Mouse (Mus musculus) bone marrow macrophage, adult 2 months (primary cell): ENCODE measurements around the gene AC129217.1. TPM values are rescaled to one million over a fixed set of nuclear protein-coding genes. Genes with fewer than 3 reads are reported as not detected.
"Not testable (repeated sequence)": the region's sequence is repeated elsewhere in the genome, so short reads cannot be mapped to it uniquely, and the experiment has no call there.

Experiments used
- H3K27ac ChIP-seq: 2 replicates; pipeline ENCODE4 v1.5.1; 2012; ENCODE audit warnings: low read depth, low read length; ENCODE audit not compliant: insufficient read depth
- H3K4me1 ChIP-seq: 2 replicates; pipeline ENCODE4 v1.6.1; 2012; ENCODE audit warnings: low read length; ENCODE audit not compliant: control insufficient read depth, insufficient read depth
- H3K4me3 ChIP-seq: 2 replicates; pipeline ENCODE4 v1.5.1; 2012; ENCODE audit warnings: mild to moderate bottlenecking, low read length, moderate library complexity; ENCODE audit not compliant: insufficient read depth
- CTCF ChIP-seq: IDR thresholded peaks from 2 replicates; pipeline ENCODE4 v1.5.1; 2012; ENCODE audit warnings: low read depth, mild to moderate bottlenecking, low read length, moderate library complexity
- POLR2A ChIP-seq: IDR thresholded peaks from 2 replicates; pipeline ENCODE4 v1.6.1; 2012; ENCODE audit warnings: mild to moderate bottlenecking, low read depth, low read length, borderline replicate concordance
- polyA plus RNA-seq: library from polyadenylated mRNA; stranded (reverse); fragments of >200 nt; gene quantifications from 2 replicates; pipeline ENCODE4 v1.2.4, GENCODE M21; 2012; ENCODE audit not compliant: missing spikeins, insufficient read depth, insufficient read length

The AC129217.1 gene
- polyA plus RNA-seq, 1 experiment, result 59.2 TPM

- TF ChIP-seq POLR2A (no peak), CTCF (no peak)
- H3K4me1 ChIP-seq, result peaks cover 2% of the 10 kb centered on the region; the same call in 1 of the 2 replicates
- no peak overlapping the region for H3K4me3 ChIP-seq
- no peak overlapping the region for H3K27ac ChIP-seq
Observed at GRCm38 (mm10) chr19:8864265-8864664, 34.7 kb downstream of the AC129217.1 start.

DNA sequence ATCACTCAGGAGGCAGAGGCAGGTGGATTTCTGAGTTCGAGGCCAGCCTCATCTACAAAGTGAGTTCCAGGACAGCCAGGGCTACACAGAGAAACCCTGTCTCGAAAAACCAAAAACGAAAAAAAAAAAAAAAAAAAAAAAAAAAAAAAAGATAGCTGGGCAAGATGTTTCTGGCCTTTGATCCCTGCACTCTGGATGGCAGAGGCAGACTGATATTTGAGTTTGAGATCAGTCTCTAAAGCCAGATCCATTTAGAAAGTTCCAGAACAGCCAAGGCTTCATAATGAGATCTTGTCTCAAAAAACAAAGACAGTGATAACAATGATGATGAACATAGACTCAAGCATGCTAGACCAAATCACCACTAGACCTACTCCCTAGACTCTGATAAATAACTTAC, 40.8 kb downstream of the AC129217.1 start:
- not testable (repeated sequence) for H3K4me3 ChIP-seq, H3K27ac ChIP-seq
- H3K4me1 ChIP-seq, result peaks cover 13% of the 10 kb centered on the region

DNA sequence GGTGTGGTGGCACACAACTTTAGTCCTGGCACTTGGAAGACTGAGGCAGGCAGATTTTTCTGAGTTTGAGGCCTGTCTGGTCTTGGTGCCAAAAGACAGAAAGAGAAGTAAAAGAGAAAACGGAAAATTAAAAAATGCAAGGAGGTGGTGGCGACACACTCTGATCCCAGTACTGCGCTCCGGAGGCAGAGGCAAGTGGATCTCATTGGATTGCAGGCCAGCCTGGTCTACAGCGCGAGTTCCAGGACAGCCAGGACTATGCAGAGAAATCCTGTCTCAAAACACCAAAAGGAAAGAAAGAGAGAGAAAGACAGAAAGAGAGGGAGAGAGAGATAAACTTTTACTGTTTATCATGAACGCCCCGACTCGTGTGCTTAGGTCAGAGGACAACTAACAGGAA, 41.3 kb downstream of the AC129217.1 start:
- Histone ChIP-seq H3K4me3 (peak overlapping the region; percentile 98), H3K4me1 (peaks cover 13% of the 10 kb centered on the region), H3K27ac (peak overlapping the region; percentile 60)
- no peak for TF ChIP-seq CTCF
- TF ChIP-seq POLR2A, result no peak

- Histone ChIP-seq H3K27ac (peak within 1 kb of the TSS; percentile 74), H3K4me3 (peak within 1 kb of the TSS; percentile 98), H3K4me1 (peaks cover 13% of the 10 kb centered on the region)
- TF ChIP-seq CTCF, result no peak
- 0 out of 2 replicates have a peak, but pooled peaks have one; percentile 50 for TF ChIP-seq POLR2A
Observed at GRCm38 (mm10) chr19:8871267-8872186, 42.0 kb downstream of the AC129217.1 start, which contains the start of gene Ubxn1. Gene Ubxn1, plus strand, starts transcription at chr19:8871496.

GRCm38 (mm10) chr19:8872266-8872840, 42.8 kb downstream of the AC129217.1 start:
- H3K4me3 ChIP-seq, result peak overlapping the region; percentile 98
- TF ChIP-seq POLR2A (no peak), CTCF (no peak)
- peak overlapping the region; percentile 74 for H3K27ac ChIP-seq
- H3K4me1 ChIP-seq, result peaks cover 13% of the 10 kb centered on the region

DNA sequence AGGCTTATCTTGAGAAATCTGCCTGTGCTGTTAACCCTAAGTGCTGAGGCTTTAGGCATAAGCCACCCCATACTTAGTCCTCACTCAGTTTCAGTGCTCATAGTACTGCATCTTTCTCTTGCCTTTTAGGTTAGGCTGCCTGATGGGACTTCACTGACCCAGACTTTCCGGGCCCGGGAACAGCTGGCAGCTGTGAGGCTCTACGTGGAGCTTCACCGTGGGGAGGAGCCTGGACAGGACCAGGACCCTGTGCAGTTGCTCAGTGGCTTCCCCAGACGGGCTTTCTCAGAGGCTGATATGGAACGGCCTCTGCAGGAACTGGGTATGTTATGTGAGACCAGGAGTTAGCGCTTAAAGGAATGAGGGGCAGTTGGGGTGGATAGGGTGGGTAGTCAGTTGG, 45.5 kb downstream of the AC129217.1 start:
- peaks cover 13% of the 10 kb centered on the region for H3K4me1 ChIP-seq
- H3K27ac ChIP-seq, result no peak overlapping the region
- no peak overlapping the region for H3K4me3 ChIP-seq
- TF ChIP-seq CTCF (no peak), POLR2A (no peak)

DNA sequence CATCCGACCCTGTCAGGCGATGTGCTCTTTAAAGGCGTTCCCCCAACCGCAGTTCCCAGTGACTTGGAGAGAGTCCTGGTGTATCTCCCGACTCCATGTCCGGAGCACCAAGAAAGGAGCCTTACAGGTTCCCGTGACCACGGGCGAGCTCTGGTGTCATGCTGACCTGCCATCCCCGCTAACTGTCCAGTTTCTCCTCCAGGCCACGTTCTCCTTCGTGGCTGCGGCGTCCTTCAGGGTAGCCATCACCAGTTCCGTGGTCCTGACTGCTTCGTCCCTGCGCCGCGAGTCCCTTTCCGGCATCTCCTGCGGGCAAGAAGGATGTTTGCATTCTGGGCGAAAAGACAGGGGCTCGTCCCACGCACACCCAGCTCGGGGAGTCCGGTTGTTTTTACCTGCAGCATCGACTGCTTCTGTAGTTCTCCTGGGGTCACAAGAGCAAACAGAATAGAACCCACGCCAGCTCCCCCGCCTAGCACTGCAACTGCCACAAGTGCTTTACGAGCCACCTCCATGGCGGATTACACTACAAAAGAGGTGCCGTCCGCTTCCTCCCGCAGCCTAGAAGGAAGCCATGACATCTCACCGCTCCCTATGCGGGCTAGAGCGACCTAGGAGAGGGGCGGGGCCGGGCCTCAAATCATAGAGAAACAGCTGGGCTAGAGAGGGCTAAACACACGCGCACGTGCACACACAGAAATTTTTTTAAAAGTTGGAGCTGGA, 50.9 kb downstream of the AC129217.1 start, which contains the start of gene Uqcc3:
Gene Uqcc3, minus strand, starts transcription at position 613 of the 723 bp plus-strand sequence.
- no peaks in the 10 kb centered on the region; the same call in 1 of the 2 replicates for H3K4me1 ChIP-seq
- peak within 1 kb of the TSS; percentile 90 for H3K4me3 ChIP-seq
- peak; percentile 80; the same call in 1 of the 2 replicates for TF ChIP-seq POLR2A
- TF ChIP-seq CTCF, result no peak
- peak within 1 kb of the TSS; percentile 38 for H3K27ac ChIP-seq

GRCm38 (mm10) chr19:8881034-8881392, 51.4 kb downstream of the AC129217.1 start:
- H3K4me3 ChIP-seq, result peak overlapping the region; percentile 90
- no peaks in the 10 kb centered on the region; the same call in 1 of the 2 replicates for H3K4me1 ChIP-seq
- no peak overlapping the region for H3K27ac ChIP-seq
- TF ChIP-seq POLR2A (no peak), CTCF (no peak)

- no peak within 1 kb of the TSS for H3K27ac ChIP-seq
- peaks cover 3% of the 10 kb centered on the region for H3K4me1 ChIP-seq
- H3K4me3 ChIP-seq, result no peak within 1 kb of the TSS
- TF ChIP-seq POLR2A (no peak), CTCF (no peak)
Observed at GRCm38 (mm10) chr19:8883616-8884015, 54.0 kb downstream of the AC129217.1 start, which contains the start of the genes Lbhd1 and Gm49403. Gene Lbhd1, plus strand, starts transcription at chr19:8883732. Gene Gm49403, plus strand, starts transcription at chr19:8883930.
